Mouse (Mus musculus) erythroblast, embryonic 14.5 days (primary cell): ENCODE results near the gene Sdc3.

Experiments
- GATA1 ChIP-seq: IDR thresholded peaks from 2 replicates; pipeline ENCODE4 v1.6.1; 2012; ENCODE audit warnings: low read length, inconsistent platforms, mixed read lengths
- TAL1 ChIP-seq: IDR thresholded peaks from 3 replicates; pipeline ENCODE4 v1.6.1; 2012; ENCODE audit warnings: low read length, inconsistent platforms, mixed read lengths

- TF ChIP-seq GATA1 (no peak), TAL1 (no peak)
Measured at GRCm38 (mm10) chr4:130868803-130869202, 76.5 kb downstream of the Sdc3 start.
